Mouse (Mus musculus): ENCODE data around the gene Apobr.

Gene Apobr

GRCm38 (mm10) chr7:126598919-126599318 lies 14.2 kb downstream of the Apobr start:
- DNase-seq (ENCODE audit: low spot score in 2 of 2): no peak

- DNase-seq (ENCODE audit: low spot score in 2 of 2): no peak
These were observed 17.2 kb downstream of the Apobr start for GRCm38 (mm10) chr7:126601896-126602295.

GRCm38 (mm10) chr7:126602650-126603049 lies 17.9 kb downstream of the Apobr start:
- no peak for DNase-seq (ENCODE audit: low spot score in 2 of 2)

GRCm38 (mm10) chr7:126606611-126607010 lies 21.9 kb downstream of the Apobr start:
- DNase-seq (ENCODE audit: low spot score in 2 of 2): no peak

- no peak for DNase-seq (ENCODE audit: low spot score in 2 of 2)
These were observed 22.3 kb downstream of the Apobr start for GRCm38 (mm10) chr7:126607064-126607463.

GRCm38 (mm10) chr7:126607796-126608195 lies 23.1 kb downstream of the Apobr start:
- no peak for DNase-seq (ENCODE audit: low spot score in 2 of 2)

- no peak for DNase-seq (ENCODE audit: low spot score in 2 of 2)
These were observed 28.0 kb downstream of the Apobr start for GRCm38 (mm10) chr7:126612736-126613135.

- DNase-seq (ENCODE audit: low spot score in 2 of 2): no peak
These were observed 32.0 kb downstream of the Apobr start for GRCm38 (mm10) chr7:126616707-126617106.

- no peak for DNase-seq (ENCODE audit: low spot score in 2 of 2)
These were observed 35.0 kb downstream of the Apobr start for GRCm38 (mm10) chr7:126619559-126620275.

GRCm38 (mm10) chr7:126621452-126622359 lies 37.0 kb downstream of the Apobr start:
- DNase-seq (ENCODE audit: low spot score in 2 of 2): no peak

- DNase-seq (ENCODE audit: low spot score in 2 of 2): no peak
These were observed 38.6 kb downstream of the Apobr start for GRCm38 (mm10) chr7:126623381-126623780.

- no peak for DNase-seq (ENCODE audit: low spot score in 2 of 2)
These were observed 40.0 kb downstream of the Apobr start for GRCm38 (mm10) chr7:126624774-126625173.

- DNase-seq (ENCODE audit: low spot score in 2 of 2): peak in 1 of 2 experiments; percentile 5
These were observed 40.6 kb downstream of the Apobr start for GRCm38 (mm10) chr7:126625369-126625768.

- DNase-seq (ENCODE audit: low spot score in 2 of 2): no peak
These were observed 41.3 kb downstream of the Apobr start for GRCm38 (mm10) chr7:126625807-126626600.

GRCm38 (mm10) chr7:126628111-126628510 lies 43.4 kb downstream of the Apobr start:
- no peak for DNase-seq (ENCODE audit: low spot score in 2 of 2)

- DNase-seq (ENCODE audit: low spot score in 2 of 2): no peak
These were observed 45.2 kb downstream of the Apobr start for GRCm38 (mm10) chr7:126629915-126630314.

GRCm38 (mm10) chr7:126630824-126631518 lies 46.2 kb downstream of the Apobr start, which contains the start of gene Nupr1:
TSS of gene Nupr1 (minus strand) at chr7:126630861.
- no peak for DNase-seq (ENCODE audit: low spot score in 2 of 2)

- DNase-seq (ENCODE audit: low spot score in 2 of 2): no peak
These were observed 47.7 kb downstream of the Apobr start for GRCm38 (mm10) chr7:126632478-126632877.

GRCm38 (mm10) chr7:126635375-126635774 lies 50.6 kb downstream of the Apobr start:
- DNase-seq (ENCODE audit: low spot score in 2 of 2): no peak

GRCm38 (mm10) chr7:126636733-126637520 lies 52.2 kb downstream of the Apobr start:
- DNase-seq (ENCODE audit: low spot score in 2 of 2): no peak

Data from cerebellum, postnatal 4 days (tissue).